Mouse (Mus musculus) midbrain, embryonic 16.5 days (tissue): ENCODE data around the gene Hba-a1. TPM values are rescaled to one million over a fixed set of nuclear protein-coding genes. Genes with fewer than 3 reads are reported as not detected.
A peak's percentile ranks its signal among the peaks of the same experiment; 100 is the strongest.
"Not testable (repeated sequence)": the region's sequence is repeated elsewhere in the genome, so short reads cannot be mapped to it uniquely, and the experiment has no call there.

ENCODE experiments used
- ATAC-seq: fragments of 200-750 bp; cut with Nextera tagmentation; 2 replicates; pipeline ENCODE4 v1.8.0; 2017; ENCODE audit warnings: moderate TSS enrichment
- H3K27ac ChIP-seq: fragments of 300-500 bp; sonication (generic); 2 replicates; pipeline ENCODE4 v1.5.1; 2014; ENCODE audit warnings: mild to moderate bottlenecking, low read length, mixed read lengths
- H3K27me3 ChIP-seq: fragments of 300-500 bp; sonication (generic); 2 replicates; pipeline ENCODE4 v1.6.1; 2014; ENCODE audit warnings: low read depth, low read length, mixed read lengths; ENCODE audit not compliant: control insufficient read depth, insufficient read depth
- H3K36me3 ChIP-seq: fragments of 300-500 bp; sonication (generic); 2 replicates; pipeline ENCODE4 v1.6.1; 2014; ENCODE audit warnings: mild to moderate bottlenecking, low read length, moderate library complexity, mixed read lengths; ENCODE audit not compliant: control insufficient read depth, insufficient read depth
- H3K4me1 ChIP-seq: fragments of 300-500 bp; sonication (generic); 2 replicates; pipeline ENCODE4 v1.6.1; 2014; ENCODE audit warnings: mild to moderate bottlenecking, low read length, mixed read lengths; ENCODE audit not compliant: control insufficient read depth, insufficient read depth
- H3K4me2 ChIP-seq: fragments of 300-500 bp; sonication (generic); 2 replicates; pipeline ENCODE4 v1.6.1; 2014; ENCODE audit warnings: mild to moderate bottlenecking, low read length, mixed read lengths
- H3K4me3 ChIP-seq: fragments of 300-500 bp; sonication (generic); 2 replicates; pipeline ENCODE4 v1.5.1; 2014; ENCODE audit warnings: low read depth, mild to moderate bottlenecking, low read length, moderate library complexity, mixed read lengths
- H3K9ac ChIP-seq: fragments of 300-500 bp; sonication (generic); 2 replicates; pipeline ENCODE4 v1.6.1; 2014; ENCODE audit warnings: low read depth, low read length, mixed read lengths
- H3K9me3 ChIP-seq: fragments of 300-500 bp; sonication (generic); replicated peaks from 2 replicates; pipeline ENCODE4 v1.6.1; 2014; ENCODE audit warnings: mild to moderate bottlenecking, low read length, mixed read lengths; ENCODE audit not compliant: control insufficient read depth, poor library complexity, severe bottlenecking
- WGBS: fragments of 180-500 bp; shearing (Covaris S2); extraction: QIAGEN DNeasy Blood & Tissue Kit; methylation state at CpG from one replicate; pipeline ENCODE4 v1.1.7; 2014; 5-methylcytosine and 5-hydroxymethylcytosine counted together
- polyA plus RNA-seq: library from polyadenylated mRNA; unstranded; fragments of >200 nt; fragmentation: Nextera tagmentation; extraction: Ambion mirVana; gene quantifications from 2 replicates; pipeline ENCODE4 v1.2.1, GENCODE M21; 2015

Hba-a1 gene
- polyA plus RNA-seq, 1 experiment from 2014 or later: 2,278 TPM

DNA sequence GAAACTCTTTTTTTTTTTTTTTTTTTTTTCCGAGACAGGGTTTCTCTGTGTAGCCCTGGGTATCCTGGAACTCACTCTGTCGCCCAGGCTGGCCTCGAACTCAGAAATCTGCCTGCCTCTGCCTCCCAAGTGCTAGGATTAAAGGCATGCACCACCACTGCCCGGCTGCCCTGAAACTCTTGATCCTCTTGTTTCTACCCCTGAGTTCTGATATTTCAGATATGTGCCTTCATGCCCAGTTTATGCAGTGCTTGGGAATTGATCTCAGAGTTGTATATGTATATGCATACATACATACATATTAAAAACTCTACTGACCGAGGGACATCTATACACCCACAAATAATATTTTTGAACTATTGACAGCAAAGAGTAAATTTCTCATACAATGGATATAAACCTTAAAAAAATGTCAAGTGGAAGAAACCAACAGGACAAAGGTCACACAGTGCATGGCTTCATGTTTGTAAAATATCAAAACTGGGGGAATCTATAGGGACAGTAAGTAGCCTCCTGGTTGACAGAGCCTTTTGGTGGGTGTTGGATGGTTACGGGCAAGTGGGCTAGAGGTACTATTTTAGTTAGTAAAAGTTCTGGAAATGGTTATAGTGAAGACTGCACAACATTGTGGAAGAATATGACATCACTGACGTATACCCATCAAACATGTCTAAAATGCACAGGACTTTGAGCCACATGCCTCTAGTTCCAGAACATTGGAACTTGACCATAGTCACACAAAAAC, 1.9 kb downstream of the Hba-a1 start:
- H3K9me3 ChIP-seq: no peaks in the 10 kb centered on the region
- H3K4me2 ChIP-seq: no peak overlapping the region
- H3K27me3 ChIP-seq: no peaks in the 10 kb centered on the region
- H3K4me3 ChIP-seq: no peak overlapping the region
- H3K27ac ChIP-seq: no peak overlapping the region
- no peaks in the 10 kb centered on the region for H3K4me1 ChIP-seq
- no peaks in the 10 kb centered on the region for H3K36me3 ChIP-seq
- H3K9ac ChIP-seq: no peak overlapping the region
- 90% methylated on average over 7 of the region's 7 CpGs for WGBS
- ATAC-seq: no peak

DNA sequence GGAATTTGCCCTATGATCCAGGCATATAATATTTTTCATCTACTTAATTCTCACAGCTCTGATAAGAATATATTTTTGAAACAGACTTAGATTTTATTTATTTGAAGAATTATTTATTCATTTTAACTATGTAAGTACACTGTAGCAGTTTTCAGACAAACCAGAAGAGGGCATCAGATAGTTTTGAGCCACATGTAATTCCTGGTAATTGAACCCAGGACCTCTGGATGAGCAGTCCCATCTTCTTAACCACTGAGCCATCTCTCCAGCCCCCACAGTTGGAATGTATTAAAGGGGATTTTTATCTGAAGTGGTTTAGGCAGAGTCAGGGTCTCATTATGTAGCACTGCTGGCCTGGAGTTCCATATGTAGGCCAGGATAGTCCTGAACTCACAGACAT, 2.6 kb downstream of the Hba-a1 start:
- not testable (repeated sequence) for H3K27me3 ChIP-seq, H3K4me2 ChIP-seq, H3K9me3 ChIP-seq, H3K36me3 ChIP-seq, H3K4me1 ChIP-seq, H3K9ac ChIP-seq, ATAC-seq, H3K4me3 ChIP-seq, H3K27ac ChIP-seq

DNA sequence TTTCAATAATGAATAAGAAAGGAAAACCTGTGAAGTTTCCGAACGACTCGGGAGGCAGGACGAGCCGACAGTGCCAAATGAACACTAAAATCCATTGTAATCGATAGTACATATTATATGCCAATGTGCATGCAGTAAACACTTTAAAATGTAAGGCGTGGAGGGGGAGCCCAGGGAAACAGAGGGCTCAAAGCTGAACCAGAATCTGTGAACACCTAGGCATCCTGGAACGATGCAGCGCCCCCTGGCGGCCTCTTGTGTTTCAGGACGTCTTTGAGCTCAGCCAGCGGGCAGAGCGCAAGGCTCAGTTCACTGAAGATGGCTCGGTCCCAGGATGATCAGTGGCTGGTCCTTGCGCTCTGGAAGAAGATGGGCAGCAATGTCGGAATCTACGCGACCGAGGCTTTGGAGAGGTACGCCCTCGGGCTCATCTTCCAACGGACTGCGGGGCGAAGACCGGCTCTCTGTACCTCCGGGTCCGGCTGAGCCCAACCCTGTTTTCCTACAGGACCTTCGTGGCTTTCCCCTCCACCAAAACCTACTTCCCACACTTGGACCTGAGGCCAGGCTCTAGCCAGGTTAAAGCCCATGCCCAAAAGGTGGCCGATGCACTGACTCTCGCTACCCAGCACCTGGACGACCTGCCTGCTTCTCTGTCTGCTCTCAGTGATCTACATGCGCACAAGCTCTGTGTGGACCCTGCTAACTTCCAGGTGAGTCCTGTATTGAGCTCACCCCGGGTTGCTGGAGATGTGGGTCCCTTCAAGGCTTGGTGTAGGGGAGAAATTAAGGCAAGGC, 3.6 kb downstream of the Hba-a1 start, which contains the start of gene Hbq1b:
Gene Hbq1b (plus strand): TSS at position 271 of the 798 bp plus-strand sequence.
- Histone ChIP-seq H3K9ac (0 out of 2 replicates have a peak within 1 kb of the TSS, but pooled peaks have one; percentile 41), H3K4me2 (peak within 1 kb of the TSS; percentile 56), H3K4me3 (peak within 1 kb of the TSS; percentile 34)
- not testable (repeated sequence) for H3K36me3 ChIP-seq, H3K27me3 ChIP-seq, H3K9me3 ChIP-seq, H3K4me1 ChIP-seq, H3K27ac ChIP-seq
- 22% methylated on average over 30 of the region's 33 CpGs for WGBS
- peak; percentile 86 for ATAC-seq

DNA sequence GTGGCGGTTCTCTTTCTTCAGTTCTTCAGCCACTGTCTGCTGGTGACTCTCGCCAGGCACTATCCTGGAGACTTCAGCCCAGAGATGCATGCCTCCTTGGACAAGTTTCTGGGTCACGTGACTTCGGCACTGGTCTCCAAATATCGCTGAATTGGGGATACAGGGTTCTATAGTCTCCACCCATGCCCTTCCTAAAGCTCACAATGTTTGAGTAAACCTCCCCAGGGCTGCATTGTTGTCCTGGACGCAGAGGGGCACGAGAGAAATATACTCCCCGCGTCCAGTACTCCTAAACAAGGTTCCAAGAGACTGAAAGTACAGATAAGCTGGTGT, 4.1 kb downstream of the Hba-a1 start:
- Histone ChIP-seq H3K4me3 (no peak overlapping the region; the same call in 1 of the 2 replicates), H3K27ac (no peak overlapping the region), H3K9ac (no peak overlapping the region), H3K9me3 (no peaks in the 10 kb centered on the region), H3K36me3 (no peaks in the 10 kb centered on the region), H3K4me2 (peak overlapping the region; percentile 56; the same call in 1 of the 2 replicates), H3K4me1 (no peaks in the 10 kb centered on the region), H3K27me3 (no peaks in the 10 kb centered on the region)
- ATAC-seq: no peak
- 72% methylated on average over 9 of the region's 9 CpGs for WGBS

DNA sequence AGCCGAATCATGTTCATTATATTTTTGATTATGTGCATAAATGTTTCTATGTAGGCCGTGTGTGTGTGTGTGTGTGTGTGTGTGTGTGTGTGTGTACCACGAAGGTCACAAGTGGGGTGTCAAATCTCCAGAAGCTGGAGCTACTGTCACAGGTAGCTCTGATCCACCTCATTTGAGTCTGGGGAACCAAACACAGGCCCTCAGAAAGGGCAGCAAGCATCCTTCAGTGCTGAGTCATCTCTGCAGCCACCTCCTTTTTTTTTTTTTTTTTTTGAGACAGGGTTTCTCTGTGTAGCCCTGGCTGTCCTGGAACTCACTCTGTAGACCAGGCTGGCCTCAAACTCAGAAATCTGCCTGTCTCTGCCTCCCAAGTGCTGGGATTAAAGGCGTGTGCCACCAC, 9.5 kb downstream of the Hba-a1 start:
- WGBS: 87% methylated on average over 4 of the region's 4 CpGs
- not testable (repeated sequence) for H3K4me2 ChIP-seq, ATAC-seq

DNA sequence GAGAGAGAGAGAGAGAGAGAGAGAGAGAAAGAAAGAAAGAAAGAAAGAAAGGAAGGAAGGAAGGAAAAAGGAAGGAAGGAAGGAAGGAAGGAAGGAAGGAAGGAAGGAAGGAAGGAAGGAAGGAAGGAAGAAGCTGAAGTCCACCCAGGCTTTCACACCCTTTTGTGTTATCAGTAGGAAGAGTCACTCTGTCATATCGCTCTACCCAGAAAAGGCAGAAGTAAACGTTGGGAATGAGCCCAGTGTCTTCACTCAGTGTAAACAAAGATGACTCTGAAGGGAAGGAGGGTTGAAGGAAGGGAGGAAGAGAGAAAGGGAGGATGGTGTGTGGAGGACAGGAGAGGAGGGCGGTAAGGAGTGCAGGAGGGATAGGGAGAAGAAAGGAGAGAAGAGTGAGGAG, 10.2 kb downstream of the Hba-a1 start:
- H3K9me3 ChIP-seq, H3K36me3 ChIP-seq, ATAC-seq, H3K27me3 ChIP-seq, H3K4me1 ChIP-seq, H3K4me2 ChIP-seq, H3K9ac ChIP-seq, H3K4me3 ChIP-seq, H3K27ac ChIP-seq: not testable (repeated sequence)
- WGBS: 75% methylated on average over 3 of the region's 3 CpGs

More for the DNA sequence above, 9.5 kb downstream of the Hba-a1 start:
- not testable (repeated sequence) for H3K9me3 ChIP-seq, H3K27ac ChIP-seq, H3K36me3 ChIP-seq, H3K9ac ChIP-seq, H3K4me3 ChIP-seq, H3K27me3 ChIP-seq, H3K4me1 ChIP-seq

DNA sequence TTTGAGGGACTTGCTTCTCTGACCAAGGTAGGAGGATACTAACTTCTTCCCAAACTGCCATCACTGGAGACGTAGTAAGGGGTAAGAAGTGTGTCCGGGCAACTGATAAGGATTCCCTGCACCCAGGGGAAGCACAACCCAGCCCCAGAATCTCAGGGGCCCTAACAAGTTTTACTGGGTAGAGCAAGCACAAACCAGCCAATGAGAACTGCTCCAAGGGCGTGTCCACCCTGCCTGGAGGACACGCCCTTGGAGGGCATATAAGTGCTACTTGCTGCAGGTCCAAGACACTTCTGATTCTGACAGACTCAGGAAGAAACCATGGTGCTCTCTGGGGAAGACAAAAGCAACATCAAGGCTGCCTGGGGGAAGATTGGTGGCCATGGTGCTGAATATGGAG, 12.9 kb downstream of the Hba-a1 start, which contains the start of gene Hba-a2:
Gene Hba-a2 (plus strand): TSS at position 287 of the 400 bp plus-strand sequence.
- ATAC-seq, H3K4me3 ChIP-seq, H3K27me3 ChIP-seq, H3K9me3 ChIP-seq, H3K4me2 ChIP-seq, H3K9ac ChIP-seq, H3K4me1 ChIP-seq, H3K27ac ChIP-seq, H3K36me3 ChIP-seq: not testable (repeated sequence)
- WGBS: no CpG with 5 or more reads among the region's 4 CpGs

DNA sequence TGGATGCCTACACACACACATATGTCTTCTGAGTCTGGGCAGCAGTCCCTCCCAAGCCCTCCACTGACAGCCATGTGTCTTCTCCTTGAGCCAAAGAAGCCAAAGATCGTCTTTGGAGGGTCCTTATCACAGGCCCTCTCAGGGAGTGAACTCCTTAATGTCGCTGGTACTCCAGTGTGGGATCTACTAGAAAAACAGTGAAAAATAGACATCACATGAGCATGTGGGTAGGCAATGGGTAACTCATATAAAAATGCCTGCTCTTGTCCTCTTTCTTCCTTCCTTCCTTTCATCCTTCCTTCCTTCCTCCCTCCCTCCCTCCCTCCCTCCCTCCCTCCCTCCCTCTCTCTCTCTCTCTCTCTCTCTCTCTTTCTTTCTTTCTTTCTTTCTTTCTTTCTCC, 14.1 kb downstream of the Hba-a1 start:
- not testable (repeated sequence) for H3K9me3 ChIP-seq, H3K27me3 ChIP-seq, ATAC-seq, H3K27ac ChIP-seq, H3K4me3 ChIP-seq, H3K9ac ChIP-seq, H3K36me3 ChIP-seq, H3K4me1 ChIP-seq, H3K4me2 ChIP-seq
- 51% methylated on average over 2 of the region's 2 CpGs for WGBS

DNA sequence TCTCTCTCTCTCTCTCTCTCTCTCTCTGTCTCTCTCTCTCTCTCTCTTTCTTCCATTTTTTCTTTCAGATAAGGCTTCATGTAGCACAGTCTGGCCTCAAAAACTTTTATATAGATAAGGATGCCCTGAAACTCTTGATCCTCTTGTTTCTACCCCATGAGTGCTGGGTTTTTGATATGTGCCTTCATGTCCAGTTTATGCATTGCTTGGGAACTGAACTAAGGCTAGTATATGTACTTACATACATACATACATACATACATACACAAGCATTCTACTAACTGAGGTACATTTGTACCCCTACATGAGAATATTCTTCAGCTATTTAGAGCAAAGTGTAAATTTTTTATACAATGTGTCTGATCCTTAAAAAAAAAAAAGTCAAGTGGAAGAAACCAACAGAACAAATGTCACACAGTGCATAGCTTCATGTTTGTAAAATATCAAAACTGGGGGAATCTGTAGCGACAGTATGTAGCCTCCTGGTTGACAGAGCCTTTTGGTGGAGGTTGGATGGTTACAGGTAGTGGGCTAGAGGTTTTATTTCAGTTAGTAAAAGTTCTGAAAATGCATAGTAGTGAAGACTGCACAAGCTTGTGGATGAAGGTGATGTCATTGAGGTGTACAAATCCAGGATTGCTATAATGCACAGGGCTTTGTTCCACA, 14.7 kb downstream of the Hba-a1 start:
- no peak overlapping the region for H3K4me3 ChIP-seq
- H3K36me3 ChIP-seq: no peaks in the 10 kb centered on the region
- no peaks in the 10 kb centered on the region for H3K9me3 ChIP-seq
- WGBS: 97% methylated on average over 1 of the region's 1 CpGs
- H3K27ac ChIP-seq: no peak overlapping the region
- H3K4me1 ChIP-seq: peaks cover 1% of the 10 kb centered on the region
- H3K27me3 ChIP-seq: no peaks in the 10 kb centered on the region
- no peak overlapping the region for H3K4me2 ChIP-seq
- no peak for ATAC-seq
- no peak overlapping the region for H3K9ac ChIP-seq
